Mouse (Mus musculus): ENCODE data around the gene Cish.

DNA sequence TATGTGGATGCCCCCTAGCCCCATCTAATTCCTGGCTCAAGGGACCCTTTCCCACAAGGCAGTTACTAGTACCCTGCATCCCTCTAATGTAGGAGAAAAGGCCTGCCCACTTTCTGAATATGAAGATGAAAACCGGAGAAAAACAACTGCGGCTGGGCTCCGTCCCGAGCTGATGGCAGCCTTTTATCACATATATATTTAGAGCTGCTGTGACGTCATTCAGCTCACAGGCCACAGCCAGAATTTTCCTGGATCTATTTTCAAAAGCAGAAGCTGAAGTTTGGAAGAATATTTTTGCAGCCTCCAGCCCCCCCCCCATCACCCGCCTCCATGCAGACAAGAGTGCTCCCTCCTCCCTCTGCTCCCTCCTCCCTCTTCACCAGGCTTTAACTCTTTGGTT is 36.3 kb upstream of the Cish start:
- TF ChIP-seq POLR2A (IDR thresholded peaks at IDR 0.05; ENCODE audit: borderline replicate concordance, control insufficient read depth, low read depth, low read length) = no peak
- TF ChIP-seq CTCF (IDR thresholded peaks at IDR 0.05; ENCODE audit: control insufficient read depth, insufficient read depth, low read length) = no peak

Data from bone marrow, adult 2 months (tissue).